Comparison of ENCODE assay signal across 8 mouse cellular contexts in the genomic region with DNA sequence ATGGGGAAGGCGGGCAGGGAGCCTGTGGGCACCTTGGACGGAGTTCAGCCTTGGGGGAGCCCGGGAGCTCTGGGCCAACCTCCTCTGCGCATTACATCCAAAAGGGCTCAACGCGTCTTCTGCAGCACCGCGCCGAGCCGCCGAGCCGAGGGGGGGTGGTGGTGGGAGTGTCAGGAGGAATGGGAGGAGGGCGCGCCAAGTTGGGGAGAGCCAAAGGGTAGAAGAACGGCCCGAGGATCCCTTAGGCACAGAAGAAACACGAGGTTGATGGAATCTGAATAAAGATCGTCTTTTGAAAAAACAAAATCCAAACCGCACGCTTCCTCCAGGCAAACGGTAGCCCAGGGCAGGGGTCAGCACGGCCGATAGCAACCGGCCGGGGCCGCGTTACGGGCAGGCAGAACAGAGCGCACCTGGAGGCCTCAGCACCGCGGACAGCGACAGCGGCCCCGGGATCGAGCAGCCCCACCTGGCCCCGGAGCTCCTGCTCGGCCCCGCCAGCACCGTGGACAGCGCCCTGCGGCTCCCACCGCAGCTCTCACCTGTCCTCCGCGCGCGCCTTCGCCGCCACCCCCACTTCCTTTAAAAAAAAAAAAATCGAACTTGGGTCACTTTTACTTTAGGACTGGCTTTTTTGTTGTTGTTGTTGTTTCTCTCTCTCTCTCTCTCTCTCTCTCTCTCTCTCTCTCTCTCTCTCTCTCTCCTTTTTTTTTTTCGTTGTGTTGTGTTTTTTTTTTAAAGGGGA. TPM values are rescaled to one million over a fixed set of nuclear protein-coding genes. Genes with fewer than 3 reads are reported as not detected.
DNase-seq lines count a peak whose midpoint lies in the region; ATAC-seq and TF ChIP-seq lines count a peak whose summit lies in the region.

No protein-coding gene starts in this region.

- peak overlapping the region; percentile 16; the same call in 1 of the 2 replicates for H3K4me2 ChIP-seq in hindbrain, embryonic 15.5 days
- H3K4me2 ChIP-seq in liver, embryonic 12.5 days = peak overlapping the region; percentile 31

- peak; percentile 65 to 69 for DNase-seq in heart, adult 2 months
- no peak for DNase-seq in heart, postnatal 25 days (ENCODE audit: low spot score)
- peak; percentile 66 for DNase-seq in embryo, embryonic 11.5 days (ENCODE audit: low read depth, low spot score)
- peak; percentile 21 to 52 for DNase-seq in natural killer cell, adult 2 months (ENCODE audit: low spot score in 2 of 2)
- peak; percentile 95 for DNase-seq in thymus, postnatal 14 days
- no peak for DNase-seq in layer of hippocampus, adult 8-10 months (ENCODE audit: low spot score in 2 of 2)

- no peak overlapping the region for H3K4me3 ChIP-seq in heart, adult 2 months
- H3K4me3 ChIP-seq in hindbrain, embryonic 15.5 days = peak overlapping the region; percentile 34
- H3K4me3 ChIP-seq in liver, embryonic 12.5 days = no peak overlapping the region

- no peaks in the 10 kb centered on the region for H3K36me3 ChIP-seq in heart, adult 2 months (ENCODE audit: control insufficient read depth, insufficient read depth, low read length)
- no peaks in the 10 kb centered on the region for H3K36me3 ChIP-seq in hindbrain, embryonic 15.5 days
- no peaks in the 10 kb centered on the region for H3K36me3 ChIP-seq in liver, embryonic 12.5 days

- H3K9me3 ChIP-seq in hindbrain, embryonic 15.5 days = no peaks in the 10 kb centered on the region
- H3K9me3 ChIP-seq in liver, embryonic 12.5 days (replicated peaks) = no peaks in the 10 kb centered on the region

- no peak overlapping the region for H3K27ac ChIP-seq in heart, adult 2 months
- H3K27ac ChIP-seq in hindbrain, embryonic 15.5 days (replicated peaks) = peak overlapping the region; percentile 62
- no peak overlapping the region for H3K27ac ChIP-seq in liver, embryonic 12.5 days

- WGBS in heart, adult 2 months = 3% methylated on average over 49 of the region's 50 CpGs
- 1% methylated on average over 50 of the region's 50 CpGs for WGBS in hindbrain, embryonic 15.5 days
- 2% methylated on average over 50 of the region's 50 CpGs for WGBS in liver, embryonic 12.5 days (ENCODE audit: insufficient replicate concordance)

- H3K79me2 ChIP-seq in heart, adult 2 months (replicated peaks; ENCODE audit: control insufficient read depth, insufficient read depth, low read length) = no peaks in the 10 kb centered on the region

- intact Hi-C loops in heart, adult 2 months (cut with DNase I) = no loop called here
- intact Hi-C loops in heart, postnatal 25 days (cut with DNase I) = no loop called here

- no peak for TF ChIP-seq POLR2A in heart, adult 2 months (IDR thresholded peaks at IDR 0.05; ENCODE audit: insufficient read depth, low read depth, low read length)

- peak; percentile 31; the same call in 1 of the 2 replicates for ATAC-seq in hindbrain, embryonic 15.5 days (ENCODE audit: low FRiP score, low read depth)
- 0 out of 2 replicates have a peak, but pooled peaks have one; percentile 46 for ATAC-seq in liver, embryonic 12.5 days

- peaks cover 40% of the 10 kb centered on the region for H3K27me3 ChIP-seq in heart, adult 2 months (ENCODE audit: control insufficient read depth, insufficient read depth, low read length)
- H3K27me3 ChIP-seq in hindbrain, embryonic 15.5 days = peaks cover 74% of the 10 kb centered on the region
- H3K27me3 ChIP-seq in liver, embryonic 12.5 days (replicated peaks) = peaks cover 98% of the 10 kb centered on the region

- TF ChIP-seq CTCF in heart, adult 2 months (IDR thresholded peaks at IDR 0.05) = no peak

- H3K4me1 ChIP-seq in heart, adult 2 months (ENCODE audit: control insufficient read depth, insufficient read depth, low read length) = no peaks in the 10 kb centered on the region
- H3K4me1 ChIP-seq in hindbrain, embryonic 15.5 days (replicated peaks) = peaks cover 9% of the 10 kb centered on the region
- H3K4me1 ChIP-seq in liver, embryonic 12.5 days = peaks cover 9% of the 10 kb centered on the region; the same call in 1 of the 2 replicates

- no peak overlapping the region for H3K9ac ChIP-seq in heart, adult 2 months (ENCODE audit: low read depth, low read length)
- peak overlapping the region; percentile 24 for H3K9ac ChIP-seq in hindbrain, embryonic 15.5 days
- H3K9ac ChIP-seq in liver, embryonic 12.5 days = no peak overlapping the region

- TF ChIP-seq EP300 in heart, adult 2 months (IDR thresholded peaks at IDR 0.05; ENCODE audit: insufficient read depth, low read depth, low read length) = no peak

RNA-seq across cellular contexts. Expression of a gene that starts 0.5 kb away (rescaled TPM):
- not detected for total RNA-seq in heart, adult 2 months (2021)
- not detected in 2 replicates for polyA plus RNA-seq in heart, adult 2 months (2012; rRNA removed)
- not detected for total RNA-seq in heart, postnatal 25 days (2021)
- 43.3 and 60.4 TPM in 2 replicates for polyA plus RNA-seq in hindbrain, embryonic 15.5 days (2015; fragmentation: Nextera tagmentation; extraction: Ambion mirVana)
- polyA plus RNA-seq in liver, embryonic 12.5 days (2016; fragmentation: Nextera tagmentation; extraction: Ambion mirVana) = not detected in 2 replicates
- total RNA-seq in layer of hippocampus, adult 8-10 months (2022) = not detected

Comparison
In these comparisons a context has a peak if more than half of its experiments do, and no peak if none do; other contexts are left out.
1. DNase-seq: peak in heart, adult 2 months (2 of 2), embryo, embryonic 11.5 days (single experiment), natural killer cell, adult 2 months (2 of 2) and thymus, postnatal 14 days (single experiment); none in heart, postnatal 25 days (single experiment) and layer of hippocampus, adult 8-10 months (0 of 2).